Mouse (Mus musculus) cerebellum, postnatal 25 days (tissue): ENCODE data around the gene Gm13420.
A peak's percentile ranks its signal among the peaks of the same experiment; 100 is the strongest.
"Not testable (repeated sequence)": the region's sequence is repeated elsewhere in the genome, so short reads cannot be mapped to it uniquely, and the experiment has no call there.

ENCODE experiments used
- DNase-seq, 2 experiments: peaks; one replicate each; pipeline ENCODE4 v3.0.0; 2021; ENCODE audit warnings: mixed read lengths in 2 of 2

Gene Gm13420

GRCm38 (mm10) chr2:29737209-29737925 lies 14.1 kb downstream of the Gm13420 start:
- DNase-seq, result no peak

GRCm38 (mm10) chr2:29735708-29736107 lies 15.8 kb downstream of the Gm13420 start:
- DNase-seq, result peak in 1 of 2 experiments; percentile 32

- DNase-seq, result peak in 1 of 2 experiments; percentile 11
These were observed 18.1 kb downstream of the Gm13420 start for GRCm38 (mm10) chr2:29733348-29733747.

- DNase-seq, result peak in 1 of 2 experiments; percentile 2
These were observed 18.9 kb downstream of the Gm13420 start for GRCm38 (mm10) chr2:29732559-29732958.

- peak; percentile 66 to 80 for DNase-seq
These were observed 19.9 kb downstream of the Gm13420 start for GRCm38 (mm10) chr2:29731545-29731944.

- no peak for DNase-seq
These were observed 22.0 kb downstream of the Gm13420 start for GRCm38 (mm10) chr2:29729500-29729899.

GRCm38 (mm10) chr2:29724664-29725365 lies 26.7 kb downstream of the Gm13420 start:
- no peak for DNase-seq

GRCm38 (mm10) chr2:29723132-29723531 lies 28.4 kb downstream of the Gm13420 start:
- DNase-seq, result no peak

- peak in 1 of 2 experiments; percentile 45 for DNase-seq
These were observed 32.9 kb downstream of the Gm13420 start for GRCm38 (mm10) chr2:29718581-29718980.

GRCm38 (mm10) chr2:29716691-29717090 lies 34.8 kb downstream of the Gm13420 start:
- DNase-seq, result no peak

GRCm38 (mm10) chr2:29716143-29716542 lies 35.3 kb downstream of the Gm13420 start:
- no peak for DNase-seq

- DNase-seq, result no peak
These were observed 37.4 kb downstream of the Gm13420 start for GRCm38 (mm10) chr2:29714127-29714526.

GRCm38 (mm10) chr2:29713501-29713900 lies 38.0 kb downstream of the Gm13420 start:
- DNase-seq, result no peak

- DNase-seq, result no peak
These were observed 39.6 kb downstream of the Gm13420 start for GRCm38 (mm10) chr2:29711877-29712276.

- no peak for DNase-seq
These were observed 40.4 kb downstream of the Gm13420 start for GRCm38 (mm10) chr2:29711038-29711437.

GRCm38 (mm10) chr2:29708209-29708608 lies 43.3 kb downstream of the Gm13420 start:
- DNase-seq, result not testable (repeated sequence)

GRCm38 (mm10) chr2:29707731-29708130 lies 43.8 kb downstream of the Gm13420 start:
- peak; percentile 57 to 63 for DNase-seq

- DNase-seq, result peak; percentile 73 to 77
These were observed 44.5 kb downstream of the Gm13420 start for GRCm38 (mm10) chr2:29706726-29707620.

GRCm38 (mm10) chr2:29705493-29705892 lies 46.0 kb downstream of the Gm13420 start:
- DNase-seq, result peak; percentile 91 to 92

GRCm38 (mm10) chr2:29703104-29704081 lies 48.1 kb downstream of the Gm13420 start:
- no peak for DNase-seq

GRCm38 (mm10) chr2:29702189-29702588 lies 49.3 kb downstream of the Gm13420 start:
- no peak for DNase-seq

- DNase-seq, result peak; percentile 46 to 52
These were observed 50.1 kb downstream of the Gm13420 start for GRCm38 (mm10) chr2:29701393-29701792.
